Mouse (Mus musculus): ENCODE results near the gene Mettl26. TPM values are rescaled to one million over a fixed set of nuclear protein-coding genes. Genes with fewer than 3 reads are reported as not detected.
A peak's percentile ranks its signal among the peaks of the same experiment; 100 is the strongest.

Mettl26 gene
- total and polyA plus RNA-seq, 3 experiments, result 12.4 to 30.2 (median 13.9) TPM

DNA sequence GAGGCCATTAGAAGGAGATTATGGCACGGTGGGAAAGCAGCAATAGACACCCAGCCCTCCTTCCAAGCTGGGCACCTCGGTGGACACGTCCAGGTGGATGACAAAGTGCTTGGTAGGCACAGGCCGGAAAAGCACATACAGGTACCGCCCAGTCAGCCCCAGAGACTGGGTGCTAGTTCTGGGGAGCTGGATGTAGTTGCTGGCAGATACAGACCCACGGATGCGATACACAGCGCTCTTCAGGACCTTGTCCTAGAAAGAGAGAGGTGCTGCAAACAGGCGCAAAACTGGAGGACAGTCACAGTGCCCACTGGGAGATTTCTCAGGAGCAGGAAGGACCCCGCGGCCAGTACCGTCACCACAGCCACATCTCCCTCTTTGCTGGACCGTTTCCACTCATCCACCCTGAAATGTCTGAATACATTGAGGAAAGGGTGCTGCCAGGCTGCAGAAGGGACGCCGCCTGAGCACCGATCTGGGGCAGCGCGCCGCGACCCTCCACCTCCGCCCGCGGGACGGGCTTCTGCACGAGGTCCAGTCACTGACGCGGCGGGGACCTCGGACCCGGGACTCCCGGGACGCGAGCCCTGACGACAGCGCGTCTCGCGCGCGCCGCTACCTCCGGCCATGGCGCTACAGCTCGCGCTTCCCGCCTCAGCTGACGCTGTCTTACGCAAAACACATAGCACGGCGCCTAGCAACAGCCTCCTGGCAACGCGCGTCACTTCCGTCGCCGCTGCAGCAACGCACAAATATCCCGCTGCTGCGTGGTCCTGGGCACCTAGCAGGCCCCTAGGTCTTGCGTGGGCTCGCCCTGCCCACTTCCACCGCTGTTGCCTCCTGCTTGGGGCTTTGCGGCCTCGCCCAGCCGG is 13.8 kb upstream of the Mettl26 start, which contains the start of gene Wdr90:
Gene Wdr90 (minus strand): TSS at position 670 of the 872 bp plus-strand sequence.
- peaks cover 40% of the 10 kb centered on the region for H3K4me1 ChIP-seq (ENCODE audit: insufficient read depth, low read depth, low read length)
- no peak for TF ChIP-seq GATA2 (IDR thresholded peaks at IDR 0.05; ENCODE audit: borderline replicate concordance, low read depth, low read length)
- no peak for TF ChIP-seq CTCF (IDR thresholded peaks at IDR 0.05; ENCODE audit: low read depth, low read length)
- ATAC-seq (ENCODE audit: extremely low read depth, insufficient number of reproducible peaks, low FRiP score, poor library complexity, severe bottlenecking), result peak; percentile 60
- DNase-seq (ENCODE audit: low spot score), result peak; percentile 70
- peaks cover 61% of the 10 kb centered on the region for H3K36me3 ChIP-seq (replicated peaks)
- peaks cover 4% of the 10 kb centered on the region; the same call in 1 of the 2 replicates for H3K27me3 ChIP-seq (ENCODE audit: insufficient read depth, low read length)
- H3K4me3 ChIP-seq (ENCODE audit: low read depth, low read length), result peak within 1 kb of the TSS; percentile 76
- H3K9me3 ChIP-seq (replicated peaks), result no peaks in the 10 kb centered on the region

DNA sequence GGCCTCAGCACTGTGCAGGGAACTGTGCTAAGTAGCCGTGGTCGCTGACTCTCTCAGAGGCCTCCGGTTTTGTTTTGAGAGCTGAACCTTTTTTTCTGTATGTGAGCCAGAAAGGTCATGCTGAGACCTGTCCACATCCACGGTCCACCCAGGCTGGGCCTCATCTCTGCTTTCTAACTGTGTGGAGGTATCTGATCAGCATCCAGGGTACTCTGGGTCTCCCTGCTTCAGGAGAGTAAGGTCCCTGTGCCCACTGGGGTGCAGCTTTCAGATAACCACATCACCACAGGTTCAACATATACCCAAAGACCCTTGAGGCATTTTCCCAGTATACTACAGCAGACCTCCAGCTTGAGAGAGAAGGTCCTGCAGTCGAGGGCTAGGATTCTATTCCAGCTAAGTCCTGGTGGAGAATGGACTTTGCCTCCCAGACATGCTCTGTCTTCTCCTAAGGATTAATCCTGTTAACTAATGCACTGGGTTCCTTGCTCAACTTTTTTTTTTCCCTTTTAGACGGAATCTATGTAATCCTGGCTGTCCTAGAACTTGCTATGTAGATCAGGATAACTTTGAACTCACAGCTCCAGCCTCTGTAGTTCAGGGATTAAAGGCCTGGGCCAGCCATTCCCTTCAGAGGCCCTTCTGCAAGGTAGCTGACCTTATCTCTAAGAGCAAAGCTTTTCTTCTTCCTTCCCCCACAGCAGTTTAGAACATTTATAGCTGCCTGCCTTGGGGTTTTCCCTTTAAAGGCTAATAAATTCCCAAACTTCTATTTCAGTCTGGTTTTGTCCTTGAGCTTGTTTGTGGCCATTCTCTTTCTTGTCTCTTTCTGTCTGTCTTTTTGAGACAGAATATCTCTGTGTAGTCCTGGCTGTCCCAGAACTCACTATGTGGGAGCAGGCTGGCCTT is 12.9 kb upstream of the Mettl26 start:
- no peak for ATAC-seq (ENCODE audit: extremely low read depth, insufficient number of reproducible peaks, low FRiP score, poor library complexity, severe bottlenecking)
- no peak for DNase-seq (ENCODE audit: low spot score)
- H3K4me3 ChIP-seq (ENCODE audit: low read depth, low read length), result peak overlapping the region; percentile 76
- TF ChIP-seq POLR2AphosphoS5 (IDR thresholded peaks at IDR 0.05; ENCODE audit: insufficient replicate concordance, low read depth, low read length) (no peak), CTCF (IDR thresholded peaks at IDR 0.05; ENCODE audit: low read depth, low read length) (no peak), GATA1 (IDR thresholded peaks at IDR 0.05; ENCODE audit: borderline replicate concordance, low read length) (no peak), GATA2 (IDR thresholded peaks at IDR 0.05; ENCODE audit: borderline replicate concordance, low read depth, low read length) (no peak)
- H3K36me3 ChIP-seq (replicated peaks), result peaks cover 67% of the 10 kb centered on the region
- H3K4me1 ChIP-seq (ENCODE audit: insufficient read depth, low read depth, low read length), result peaks cover 47% of the 10 kb centered on the region
- H3K9me3 ChIP-seq (replicated peaks), result no peaks in the 10 kb centered on the region
- H3K27me3 ChIP-seq (ENCODE audit: insufficient read depth, low read length), result peaks cover 4% of the 10 kb centered on the region; the same call in 1 of the 2 replicates

DNA sequence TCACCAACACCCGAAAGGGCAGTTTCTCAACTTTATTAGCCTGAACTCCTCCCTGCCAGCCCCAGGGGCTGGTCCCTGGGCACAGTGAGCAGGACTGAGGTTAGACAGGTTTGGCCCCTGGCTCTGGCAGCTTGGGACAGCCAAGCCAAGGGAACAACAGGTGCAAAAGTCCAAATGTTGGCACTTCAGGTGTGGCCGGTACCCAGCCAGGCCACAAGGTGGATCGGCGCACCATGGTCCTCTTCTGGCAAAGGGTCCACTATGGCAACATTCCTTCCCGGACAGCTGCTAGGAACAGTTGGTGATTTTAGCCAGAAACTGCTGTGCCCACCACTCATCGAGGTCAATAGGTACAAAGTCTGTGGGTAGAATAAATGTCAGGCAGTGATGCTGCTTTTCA is 11.2 kb upstream of the Mettl26 start:
- TF ChIP-seq GATA1 (IDR thresholded peaks at IDR 0.05; ENCODE audit: borderline replicate concordance, low read length) (no peak), CTCF (IDR thresholded peaks at IDR 0.05; ENCODE audit: low read depth, low read length) (no peak), GATA2 (IDR thresholded peaks at IDR 0.05; ENCODE audit: borderline replicate concordance, low read depth, low read length) (no peak)
- DNase-seq (ENCODE audit: low spot score) (no peak), ATAC-seq (ENCODE audit: extremely low read depth, insufficient number of reproducible peaks, low FRiP score, poor library complexity, severe bottlenecking) (no peak)
- H3K36me3 ChIP-seq (replicated peaks), result peaks cover 54% of the 10 kb centered on the region
- no peak overlapping the region for H3K4me3 ChIP-seq (ENCODE audit: low read depth, low read length)
- peaks cover 61% of the 10 kb centered on the region for H3K4me1 ChIP-seq (ENCODE audit: insufficient read depth, low read depth, low read length)
- no peaks in the 10 kb centered on the region for H3K9me3 ChIP-seq (replicated peaks)
- H3K27me3 ChIP-seq (ENCODE audit: insufficient read depth, low read length), result peaks cover 4% of the 10 kb centered on the region

DNA sequence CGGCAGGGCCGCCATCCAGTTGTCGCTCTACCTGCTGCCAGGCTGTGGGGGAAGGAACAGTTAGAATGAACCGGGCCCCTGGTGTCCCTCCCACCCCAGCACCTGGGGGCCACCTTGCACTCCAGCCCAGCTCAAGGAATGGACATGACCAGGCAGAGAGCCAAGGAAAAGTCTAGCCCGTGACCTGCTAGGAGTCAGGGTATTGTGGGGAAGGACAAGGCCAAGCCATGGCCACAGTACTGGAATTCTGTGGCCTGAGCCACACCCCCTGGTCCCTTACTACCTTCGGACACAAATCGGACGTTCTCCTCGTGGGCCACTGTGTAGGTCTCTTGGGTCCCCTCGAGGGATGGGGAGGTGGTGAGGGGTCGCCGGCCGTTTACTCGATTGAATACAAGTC is 10.6 kb upstream of the Mettl26 start:
- Histone ChIP-seq H3K4me1 (ENCODE audit: insufficient read depth, low read depth, low read length) (peaks cover 61% of the 10 kb centered on the region), H3K4me3 (ENCODE audit: low read depth, low read length) (no peak overlapping the region), H3K9me3 (replicated peaks) (no peaks in the 10 kb centered on the region), H3K27me3 (ENCODE audit: insufficient read depth, low read length) (no peaks in the 10 kb centered on the region; the same call in 1 of the 2 replicates), H3K36me3 (replicated peaks) (peaks cover 48% of the 10 kb centered on the region)
- TF ChIP-seq POLR2AphosphoS5 (IDR thresholded peaks at IDR 0.05; ENCODE audit: insufficient replicate concordance, low read depth, low read length) (no peak), GATA1 (IDR thresholded peaks at IDR 0.05; ENCODE audit: borderline replicate concordance, low read length) (no peak), TAL1 (conservative IDR thresholded peaks at IDR 0.05; ENCODE audit: low read depth, low read length) (no peak), GATA2 (IDR thresholded peaks at IDR 0.05; ENCODE audit: borderline replicate concordance, low read depth, low read length) (no peak), CTCF (IDR thresholded peaks at IDR 0.05; ENCODE audit: low read depth, low read length) (no peak)
- DNase-seq (ENCODE audit: low spot score), result no peak
- ATAC-seq (ENCODE audit: extremely low read depth, insufficient number of reproducible peaks, low FRiP score, poor library complexity, severe bottlenecking), result no peak

DNA sequence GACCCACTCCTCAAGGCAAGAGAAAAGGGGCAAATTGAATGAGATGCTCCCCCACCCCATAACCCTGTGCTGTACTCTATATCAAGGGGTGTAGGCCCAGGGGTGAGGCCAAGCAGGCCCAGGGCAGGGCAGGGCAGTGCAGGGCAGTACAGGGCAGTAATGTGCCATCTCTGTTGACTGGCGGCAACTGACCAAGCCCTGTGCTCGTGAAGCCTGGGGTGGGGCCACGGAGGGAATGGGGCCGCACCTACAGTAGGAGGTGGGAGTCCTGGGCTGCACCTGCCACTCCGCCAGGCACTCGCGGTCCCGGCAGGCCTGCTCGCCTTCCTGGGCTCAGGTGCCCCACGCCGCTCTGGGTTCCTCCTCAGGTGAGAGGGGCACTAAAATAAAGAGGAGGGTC is 9.6 kb upstream of the Mettl26 start:
- Histone ChIP-seq H3K4me3 (ENCODE audit: low read depth, low read length) (no peak overlapping the region), H3K4me1 (ENCODE audit: insufficient read depth, low read depth, low read length) (peaks cover 55% of the 10 kb centered on the region), H3K27me3 (ENCODE audit: insufficient read depth, low read length) (no peaks in the 10 kb centered on the region; the same call in 1 of the 2 replicates), H3K9me3 (replicated peaks) (no peaks in the 10 kb centered on the region), H3K36me3 (replicated peaks) (peaks cover 40% of the 10 kb centered on the region)
- DNase-seq (ENCODE audit: low spot score), result no peak
- no peak for ATAC-seq (ENCODE audit: extremely low read depth, insufficient number of reproducible peaks, low FRiP score, poor library complexity, severe bottlenecking)
- TF ChIP-seq POLR2AphosphoS5 (IDR thresholded peaks at IDR 0.05; ENCODE audit: insufficient replicate concordance, low read depth, low read length) (no peak), GATA1 (IDR thresholded peaks at IDR 0.05; ENCODE audit: borderline replicate concordance, low read length) (no peak), CTCF (IDR thresholded peaks at IDR 0.05; ENCODE audit: low read depth, low read length) (no peak), GATA2 (IDR thresholded peaks at IDR 0.05; ENCODE audit: borderline replicate concordance, low read depth, low read length) (no peak), TAL1 (conservative IDR thresholded peaks at IDR 0.05; ENCODE audit: low read depth, low read length) (no peak)

DNA sequence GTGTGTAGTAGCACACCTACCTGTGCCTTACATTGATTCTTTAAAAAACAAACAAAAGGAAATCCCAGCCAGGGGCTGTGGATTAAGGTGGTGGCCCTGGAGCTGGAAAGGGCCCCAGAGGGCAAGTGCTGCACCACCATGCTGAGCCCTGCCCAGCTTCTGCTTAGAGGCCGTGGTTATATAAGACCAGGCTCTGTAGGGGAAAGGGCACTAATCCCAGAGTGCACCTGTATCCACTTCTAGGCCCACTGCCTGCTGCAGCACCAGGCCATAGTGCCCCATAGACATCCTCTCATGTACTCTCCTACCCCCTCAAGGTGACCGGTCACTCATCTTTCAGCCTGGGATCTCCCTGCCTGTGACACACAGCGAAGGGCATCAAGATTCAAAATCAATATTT is 8.7 kb upstream of the Mettl26 start:
- ATAC-seq (ENCODE audit: extremely low read depth, insufficient number of reproducible peaks, low FRiP score, poor library complexity, severe bottlenecking) (no peak), DNase-seq (ENCODE audit: low spot score) (no peak)
- no peak overlapping the region for H3K4me3 ChIP-seq (ENCODE audit: low read depth, low read length)
- H3K4me1 ChIP-seq (ENCODE audit: insufficient read depth, low read depth, low read length), result peaks cover 47% of the 10 kb centered on the region
- H3K9me3 ChIP-seq (replicated peaks), result no peaks in the 10 kb centered on the region
- TF ChIP-seq POLR2AphosphoS5 (IDR thresholded peaks at IDR 0.05; ENCODE audit: insufficient replicate concordance, low read depth, low read length) (no peak), TAL1 (conservative IDR thresholded peaks at IDR 0.05; ENCODE audit: low read depth, low read length) (no peak), CTCF (IDR thresholded peaks at IDR 0.05; ENCODE audit: low read depth, low read length) (no peak), GATA2 (IDR thresholded peaks at IDR 0.05; ENCODE audit: borderline replicate concordance, low read depth, low read length) (no peak), GATA1 (IDR thresholded peaks at IDR 0.05; ENCODE audit: borderline replicate concordance, low read length) (no peak)
- H3K36me3 ChIP-seq (replicated peaks), result peaks cover 39% of the 10 kb centered on the region
- H3K27me3 ChIP-seq (ENCODE audit: insufficient read depth, low read length), result no peaks in the 10 kb centered on the region; the same call in 1 of the 2 replicates
